Mouse (Mus musculus): ENCODE measurements around the gene Gm21943.
"Not testable (repeated sequence)": the region's sequence is repeated elsewhere in the genome, so short reads cannot be mapped to it uniquely, and the experiment has no call there.

Gm21943 gene

GRCm38 (mm10) chrY:57533644-57534043 lies at the start of gene Gm21943:
Gene Gm21943, minus strand, starts transcription at chrY:57533744.
- in situ Hi-C loops (cut with MboI; ENCODE audit: low pct_unique_long_range_greater_than_20kb in 1 of 2, low sequenced_read_pairs in 2 of 2, unreplicated experiment in 1 of 2): not testable (repeated sequence)
